Mouse (Mus musculus): ENCODE results near the gene Cldn10. TPM values are rescaled to one million over a fixed set of nuclear protein-coding genes. Genes with fewer than 3 reads are reported as not detected.
A peak's percentile ranks its signal among the peaks of the same experiment; 100 is the strongest.

Cldn10 gene
- polyA plus RNA-seq, 1 experiment from 2014 or later: not detected

- 75% methylated on average over 18 of the region's 18 CpGs for WGBS (ENCODE audit: missing documents)
- Histone ChIP-seq H3K4me3 (ENCODE audit: inconsistent target) (no peak overlapping the region), H3K36me3 (ENCODE audit: inconsistent target) (no peaks in the 10 kb centered on the region), H3K27ac (no peak overlapping the region), H3K79me2 (ENCODE audit: inconsistent target) (no peaks in the 10 kb centered on the region)
These were observed 95.9 kb downstream of the Cldn10 start for GRCm38 (mm10) chr14:118883344-118884249.

- Histone ChIP-seq H3K79me2 (ENCODE audit: inconsistent target) (no peaks in the 10 kb centered on the region), H3K4me3 (ENCODE audit: inconsistent target) (no peak overlapping the region), H3K27ac (no peak overlapping the region), H3K36me3 (ENCODE audit: inconsistent target) (no peaks in the 10 kb centered on the region)
- 67% methylated on average over 7 of the region's 7 CpGs for WGBS (ENCODE audit: missing documents)
These were observed 96.5 kb downstream of the Cldn10 start for GRCm38 (mm10) chr14:118884250-118884556.

GRCm38 (mm10) chr14:118890101-118890500, 102.4 kb downstream of the Cldn10 start:
- Histone ChIP-seq H3K36me3 (ENCODE audit: inconsistent target) (no peaks in the 10 kb centered on the region), H3K4me3 (ENCODE audit: inconsistent target) (no peak overlapping the region), H3K27ac (no peak overlapping the region), H3K79me2 (ENCODE audit: inconsistent target) (no peaks in the 10 kb centered on the region)
- 88% methylated on average over 4 of the region's 4 CpGs for WGBS (ENCODE audit: missing documents)

- H3K27ac ChIP-seq: no peak overlapping the region
- no peaks in the 10 kb centered on the region for H3K79me2 ChIP-seq (ENCODE audit: inconsistent target)
- 88% methylated on average over 7 of the region's 7 CpGs for whole genome bisulfite sequencing (ENCODE audit: missing documents)
- no peaks in the 10 kb centered on the region for H3K36me3 ChIP-seq (ENCODE audit: inconsistent target)
- H3K4me3 ChIP-seq (ENCODE audit: inconsistent target): no peak overlapping the region
These were observed 107.5 kb downstream of the Cldn10 start for GRCm38 (mm10) chr14:118895228-118895627.

GRCm38 (mm10) chr14:118895655-118896054, 107.9 kb downstream of the Cldn10 start:
- H3K79me2 ChIP-seq (ENCODE audit: inconsistent target): no peaks in the 10 kb centered on the region
- 77% methylated on average over 10 of the region's 10 CpGs for WGBS (ENCODE audit: missing documents)
- H3K36me3 ChIP-seq (ENCODE audit: inconsistent target): no peaks in the 10 kb centered on the region

GRCm38 (mm10) chr14:118899940-118900339, 112.2 kb downstream of the Cldn10 start:
- 82% methylated on average over 11 of the region's 11 CpGs for WGBS (ENCODE audit: missing documents)
- H3K36me3 ChIP-seq (ENCODE audit: inconsistent target): no peaks in the 10 kb centered on the region

More at GRCm38 (mm10) chr14:118895655-118896054, 107.9 kb downstream of the Cldn10 start:
- H3K27ac ChIP-seq: no peak overlapping the region
- H3K4me3 ChIP-seq (ENCODE audit: inconsistent target): no peak overlapping the region

GRCm38 (mm10) chr14:118900911-118901310, 113.2 kb downstream of the Cldn10 start:
- Histone ChIP-seq H3K27ac (no peak overlapping the region), H3K4me3 (ENCODE audit: inconsistent target) (no peak overlapping the region), H3K36me3 (ENCODE audit: inconsistent target) (no peaks in the 10 kb centered on the region), H3K79me2 (ENCODE audit: inconsistent target) (no peaks in the 10 kb centered on the region)
- 91% methylated on average over 1 of the region's 1 CpGs for WGBS (ENCODE audit: missing documents)

More at GRCm38 (mm10) chr14:118899940-118900339, 112.2 kb downstream of the Cldn10 start:
- Histone ChIP-seq H3K79me2 (ENCODE audit: inconsistent target) (no peaks in the 10 kb centered on the region), H3K4me3 (ENCODE audit: inconsistent target) (no peak overlapping the region), H3K27ac (no peak overlapping the region)

GRCm38 (mm10) chr14:118903397-118903796, 115.7 kb downstream of the Cldn10 start:
- WGBS (ENCODE audit: missing documents): 86% methylated on average over 3 of the region's 3 CpGs
- Histone ChIP-seq H3K4me3 (ENCODE audit: inconsistent target) (no peak overlapping the region), H3K36me3 (ENCODE audit: inconsistent target) (no peaks in the 10 kb centered on the region), H3K27ac (no peak overlapping the region), H3K79me2 (ENCODE audit: inconsistent target) (no peaks in the 10 kb centered on the region)

- Histone ChIP-seq H3K4me3 (ENCODE audit: inconsistent target) (no peak overlapping the region), H3K36me3 (ENCODE audit: inconsistent target) (no peaks in the 10 kb centered on the region), H3K27ac (no peak overlapping the region), H3K79me2 (ENCODE audit: inconsistent target) (no peaks in the 10 kb centered on the region)
- 90% methylated on average over 6 of the region's 6 CpGs for WGBS (ENCODE audit: missing documents)
These were observed 116.3 kb downstream of the Cldn10 start for GRCm38 (mm10) chr14:118903867-118904562.

GRCm38 (mm10) chr14:118907592-118907991, 119.9 kb downstream of the Cldn10 start:
- H3K79me2 ChIP-seq (ENCODE audit: inconsistent target): no peaks in the 10 kb centered on the region
- WGBS (ENCODE audit: missing documents): 88% methylated on average over 8 of the region's 8 CpGs
- no peak overlapping the region for H3K27ac ChIP-seq
- no peaks in the 10 kb centered on the region for H3K36me3 ChIP-seq (ENCODE audit: inconsistent target)
- H3K4me3 ChIP-seq (ENCODE audit: inconsistent target): no peak overlapping the region

GRCm38 (mm10) chr14:118909872-118910271, 122.2 kb downstream of the Cldn10 start:
- Histone ChIP-seq H3K27ac (no peak overlapping the region), H3K79me2 (ENCODE audit: inconsistent target) (no peaks in the 10 kb centered on the region), H3K4me3 (ENCODE audit: inconsistent target) (no peak overlapping the region), H3K36me3 (ENCODE audit: inconsistent target) (no peaks in the 10 kb centered on the region)
- WGBS (ENCODE audit: missing documents): 82% methylated on average over 8 of the region's 8 CpGs

GRCm38 (mm10) chr14:118910332-118911222, 122.9 kb downstream of the Cldn10 start:
- no peaks in the 10 kb centered on the region for H3K79me2 ChIP-seq (ENCODE audit: inconsistent target)
- WGBS (ENCODE audit: missing documents): 32% methylated on average over 29 of the region's 29 CpGs
- no peak overlapping the region for H3K27ac ChIP-seq
- H3K36me3 ChIP-seq (ENCODE audit: inconsistent target): no peaks in the 10 kb centered on the region
- H3K4me3 ChIP-seq (ENCODE audit: inconsistent target): peak overlapping the region; percentile 25

GRCm38 (mm10) chr14:118911521-118911920, 123.8 kb downstream of the Cldn10 start:
- no peaks in the 10 kb centered on the region for H3K79me2 ChIP-seq (ENCODE audit: inconsistent target)
- WGBS (ENCODE audit: missing documents): 92% methylated on average over 6 of the region's 6 CpGs
- no peak overlapping the region for H3K27ac ChIP-seq
- H3K36me3 ChIP-seq (ENCODE audit: inconsistent target): no peaks in the 10 kb centered on the region
- H3K4me3 ChIP-seq (ENCODE audit: inconsistent target): no peak overlapping the region

- Histone ChIP-seq H3K4me3 (ENCODE audit: inconsistent target) (no peak overlapping the region), H3K27ac (no peak overlapping the region), H3K36me3 (ENCODE audit: inconsistent target) (no peaks in the 10 kb centered on the region), H3K79me2 (ENCODE audit: inconsistent target) (no peaks in the 10 kb centered on the region)
- WGBS (ENCODE audit: missing documents): 42% methylated on average over 5 of the region's 5 CpGs
These were observed 125.9 kb downstream of the Cldn10 start for GRCm38 (mm10) chr14:118913651-118914050.

All from macrophage (primary cell).